Mouse (Mus musculus): ENCODE measurements around the gene Bcap31. TPM values are rescaled to one million over a fixed set of nuclear protein-coding genes. Genes with fewer than 3 reads are reported as not detected.
A peak's percentile ranks its signal among the peaks of the same experiment; 100 is the strongest.

The Bcap31 gene
- total RNA-seq, 2 experiments from 2014 or later, result 75.8 to 89.6 TPM

DNA sequence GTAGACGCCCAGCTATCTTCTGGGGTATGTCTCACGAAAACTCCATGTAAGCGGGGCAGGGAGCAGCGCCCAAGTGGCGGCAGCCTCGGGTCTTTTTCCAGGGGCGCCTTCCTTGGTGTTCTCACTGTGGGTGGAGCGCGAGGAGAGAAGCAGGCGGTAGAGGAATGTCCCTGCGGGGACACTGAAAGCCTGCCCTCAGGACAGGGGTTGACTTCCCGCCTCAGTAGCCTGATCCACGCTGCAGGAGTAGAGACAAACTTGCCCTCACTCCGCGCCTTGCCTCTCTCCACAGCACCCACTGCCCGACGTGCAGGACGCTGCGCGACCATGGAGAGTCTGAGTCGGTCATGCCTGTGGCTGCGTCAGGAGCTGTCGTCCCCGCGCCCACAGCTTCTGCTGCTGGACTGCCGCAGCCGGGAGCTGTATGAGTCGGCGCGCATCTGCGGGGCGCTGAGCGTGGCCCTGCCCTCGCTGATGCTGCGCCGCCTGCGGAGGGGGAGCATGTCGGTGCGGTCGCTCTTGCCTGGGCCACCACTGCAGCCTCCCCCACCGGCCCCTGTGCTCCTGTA lies 76.0 kb downstream of the Bcap31 start:
- peak in 1 of 2 experiments; percentile 9 for DNase-seq
- intact Hi-C loops (cut with DNase I), result no loop called here

DNA sequence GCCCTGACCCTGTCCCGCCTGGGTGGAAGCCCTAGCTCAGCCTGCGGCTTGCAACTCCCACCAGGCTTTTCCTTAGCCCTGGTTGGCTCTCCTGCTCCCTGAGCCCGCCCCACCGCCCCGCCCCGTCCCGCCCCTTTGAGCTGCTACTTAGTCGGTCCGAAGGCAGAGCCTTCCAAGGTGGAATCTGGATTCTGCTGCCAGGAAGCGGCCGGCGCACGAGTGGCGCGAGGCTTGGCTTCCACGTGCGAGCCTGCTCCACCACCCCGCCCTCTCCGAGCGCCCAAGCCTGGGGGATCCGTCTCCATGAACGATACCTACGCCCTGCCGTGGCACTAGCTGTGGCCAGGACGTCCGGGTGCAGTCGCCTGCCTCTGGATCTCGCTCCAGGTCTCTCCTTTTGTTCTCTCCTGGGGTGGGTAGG lies 76.7 kb downstream of the Bcap31 start, which contains the start of gene Dusp9:
TSS of gene Dusp9 (plus strand) at position 165 of the 421 bp plus-strand sequence.
- intact Hi-C loops (cut with DNase I), result no loop called here
- DNase-seq, result peak; percentile 12 to 45

DNA sequence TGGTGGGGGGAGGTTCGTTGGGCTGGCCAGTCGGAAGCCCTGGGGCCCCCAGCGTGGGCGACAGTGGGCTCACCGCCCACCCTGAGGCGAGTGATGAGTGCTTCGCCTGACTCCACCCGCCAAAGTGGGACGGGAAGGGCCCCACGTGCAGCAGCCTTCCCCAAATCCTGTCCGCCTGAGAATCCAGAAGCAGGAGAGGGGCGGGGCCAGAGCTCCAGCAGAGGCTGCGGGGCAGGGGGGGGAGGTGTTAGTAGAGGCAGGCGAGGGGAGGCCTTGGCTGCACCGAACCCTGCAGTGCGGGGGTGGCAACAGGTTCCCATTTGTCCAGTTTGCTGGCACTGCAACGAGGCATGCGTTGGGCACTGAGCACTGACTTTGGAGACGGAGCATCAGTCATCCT lies 78.6 kb downstream of the Bcap31 start:
- DNase-seq, result peak in 1 of 2 experiments; percentile 10
- intact Hi-C loops (cut with DNase I), result no loop called here

Other genes starting within 250 kb of the Bcap31 start
- 100 to 1,000 TPM; 216 to 248 TPM for gene Bgn, start 232.6 kb downstream of the Bcap31 start, total RNA-seq (2021)
- gene Atp2b3, start 213.1 kb downstream of the Bcap31 start, total RNA-seq (2021), result under 1 TPM in 1 of 2 experiments, not detected in 1; 0.14 TPM
- gene Dusp9, start 76.8 kb downstream of the Bcap31 start, total RNA-seq (2021), result not detected
- 1 to 10 TPM; 4.3 to 6.8 TPM for gene Pnck, start 56.1 kb downstream of the Bcap31 start, total RNA-seq (2021)
- gene Slc6a8, start 43.0 kb downstream of the Bcap31 start, total RNA-seq (2021), result 100 to 1,000 TPM; 109 to 112 TPM
- gene Abcd1, start 422 bp upstream of the Bcap31 start, total RNA-seq (2021), result 10 to 100 TPM; 27.8 TPM
- 1 to 10 TPM; 1.0 to 1.2 TPM for gene Plxnb3, start 40.9 kb upstream of the Bcap31 start, total RNA-seq (2021)
- 10 to 100 TPM; 23.9 to 29.3 TPM for gene Srpk3, start 58.2 kb upstream of the Bcap31 start, total RNA-seq (2021)
- 100 to 1,000 TPM; 582 to 586 TPM for gene Idh3g, start 70.7 kb upstream of the Bcap31 start, total RNA-seq (2021)
- gene Ssr4, start 70.9 kb upstream of the Bcap31 start, total RNA-seq (2021), result 10 to 100 TPM; 82.1 to 83.9 TPM
- 1 to 10 TPM; 2.0 to 2.1 TPM for gene Pdzd4, start 108.8 kb upstream of the Bcap31 start, total RNA-seq (2021)
- gene Avpr2, start 175.9 kb upstream of the Bcap31 start, total RNA-seq (2021), result not detected
- 1 to 10 TPM; 2.0 to 2.1 TPM for gene L1cam, start 179.9 kb upstream of the Bcap31 start, total RNA-seq (2021)
- 1 to 10 TPM; 2.0 to 4.0 TPM for gene Arhgap4, start 205.7 kb upstream of the Bcap31 start, total RNA-seq (2021)
- 10 to 100 TPM; 54.3 to 59.5 TPM for gene Naa10, start 205.8 kb upstream of the Bcap31 start, total RNA-seq (2021)
- 10 to 100 TPM in 1 of 2 experiments, 1 to 10 TPM in 1; 8.2 to 10.1 TPM for gene Renbp, start 214.7 kb upstream of the Bcap31 start, total RNA-seq (2021)

All from heart, postnatal 14 days (tissue).